Mouse (Mus musculus) C2C12 (cell line): ENCODE data around the gene Tmx1. TPM values are rescaled to one million over a fixed set of nuclear protein-coding genes. Genes with fewer than 3 reads are reported as not detected.

Experiments used
- H3K27me3 ChIP-seq: one replicate; pipeline ENCODE4 v1.6.1; 2011; ENCODE audit not compliant: control insufficient read depth, insufficient read depth, insufficient read length
- H3K36me3 ChIP-seq: one replicate; pipeline ENCODE4 v1.6.1; 2011; ENCODE audit not compliant: control insufficient read depth, insufficient read depth
- H3K4me3 ChIP-seq: one replicate; pipeline ENCODE4 v1.5.1; 2011; ENCODE audit warnings: mild to moderate bottlenecking, control low read depth; ENCODE audit not compliant: poor library complexity, insufficient read depth, severe bottlenecking
- H3K79me2 ChIP-seq: one replicate; pipeline ENCODE4 v1.6.1; 2011; ENCODE audit not compliant: control insufficient read depth, insufficient read depth
- H3K79me3 ChIP-seq: one replicate; pipeline ENCODE4 v1.6.1; 2011; ENCODE audit warnings: low read depth, control low read depth
- H3ac ChIP-seq: one replicate; pipeline ENCODE3; 2011; ENCODE audit warnings: low read depth; ENCODE audit not compliant: control insufficient read depth, insufficient read length
- CEBPB ChIP-seq: IDR thresholded peaks from one replicate; pipeline ENCODE4 v1.6.1; 2011; ENCODE audit warnings: low read depth, mild to moderate bottlenecking, control low read depth, moderate library complexity
- CTCF ChIP-seq: IDR thresholded peaks from one replicate; pipeline ENCODE4 v1.5.1; 2011; ENCODE audit not compliant: control insufficient read depth, insufficient read depth, insufficient read length
- FOSL1 ChIP-seq: IDR thresholded peaks from one replicate; pipeline ENCODE4 v1.8.0; 2011; ENCODE audit warnings: mild to moderate bottlenecking, low read length; ENCODE audit not compliant: poor library complexity, insufficient read depth, severe bottlenecking
- MAX ChIP-seq: IDR thresholded peaks from one replicate; pipeline ENCODE4 v1.6.1; 2011; ENCODE audit warnings: mild to moderate bottlenecking, control low read depth
- MYOD1 ChIP-seq: IDR thresholded peaks from one replicate; pipeline ENCODE4 v1.6.1; 2011; ENCODE audit warnings: low read depth; ENCODE audit not compliant: control insufficient read depth, insufficient read length
- MYOG ChIP-seq: IDR thresholded peaks from one replicate; pipeline ENCODE4 v1.6.1; 2011; ENCODE audit not compliant: control insufficient read depth, insufficient read length; ENCODE audit errors: extremely low read depth
- USF1 ChIP-seq: IDR thresholded peaks from one replicate; pipeline ENCODE4 v1.6.1; 2011; ENCODE audit warnings: low read depth, mild to moderate bottlenecking, control low read depth, moderate library complexity
- polyA plus RNA-seq: library from polyadenylated mRNA; unstranded; fragments of >200 nt; fragmentation: generic; extraction: Trizol; gene quantifications from one replicate; pipeline ENCODE4 v1.2.1, GENCODE M21; 2012; ENCODE audit warnings: missing spikeins

Tmx1 gene
- polyA plus RNA-seq, 1 experiment = 23.2 TPM

DNA sequence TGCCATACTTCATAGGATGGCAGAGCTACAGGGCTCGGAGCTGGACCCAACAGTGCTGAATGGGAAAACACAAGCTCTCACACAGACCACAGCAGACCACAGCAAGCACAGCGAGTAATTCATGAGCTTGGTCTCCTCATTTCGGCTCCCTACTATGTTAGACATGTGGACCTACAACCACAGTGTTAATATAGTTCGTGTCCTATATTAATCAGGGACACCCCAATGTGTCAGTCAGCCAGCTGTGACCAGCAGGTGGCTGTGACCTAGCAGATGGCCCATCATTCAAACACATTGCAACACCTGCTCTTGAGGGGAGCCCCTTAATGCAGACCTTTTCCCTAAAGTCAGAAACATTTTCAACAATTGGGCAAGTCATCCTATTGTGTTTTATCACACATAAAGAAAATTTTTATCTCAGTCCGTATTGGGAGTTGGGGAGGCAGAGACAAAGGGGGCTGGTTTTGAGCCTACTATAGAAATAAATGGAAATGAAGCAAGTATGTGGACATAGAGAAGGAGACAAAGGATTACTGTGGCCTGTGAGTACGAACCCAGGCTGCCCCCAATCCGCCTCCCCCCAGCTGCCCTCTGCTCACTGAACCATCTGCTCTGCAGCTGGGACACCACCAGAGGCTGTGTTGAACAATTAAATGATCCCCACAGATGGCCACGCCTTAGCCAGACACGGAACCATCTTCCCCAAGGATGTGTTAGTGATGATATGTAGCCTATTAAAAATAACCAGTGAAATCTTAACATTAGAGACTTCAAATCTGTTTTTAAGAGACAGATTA lies 30.4 kb upstream of the Tmx1 start:
- H3K79me3 ChIP-seq = no peaks in the 10 kb centered on the region
- no peaks in the 10 kb centered on the region for H3K79me2 ChIP-seq
- peaks cover 25% of the 10 kb centered on the region for H3K27me3 ChIP-seq
- no peak overlapping the region for H3K4me3 ChIP-seq
- no peak overlapping the region for H3ac ChIP-seq
- no peaks in the 10 kb centered on the region for H3K36me3 ChIP-seq
- TF ChIP-seq USF1 (no peak), FOSL1 (no peak), MAX (no peak), MYOG (no peak), CTCF (no peak), CEBPB (no peak), MYOD1 (no peak)

DNA sequence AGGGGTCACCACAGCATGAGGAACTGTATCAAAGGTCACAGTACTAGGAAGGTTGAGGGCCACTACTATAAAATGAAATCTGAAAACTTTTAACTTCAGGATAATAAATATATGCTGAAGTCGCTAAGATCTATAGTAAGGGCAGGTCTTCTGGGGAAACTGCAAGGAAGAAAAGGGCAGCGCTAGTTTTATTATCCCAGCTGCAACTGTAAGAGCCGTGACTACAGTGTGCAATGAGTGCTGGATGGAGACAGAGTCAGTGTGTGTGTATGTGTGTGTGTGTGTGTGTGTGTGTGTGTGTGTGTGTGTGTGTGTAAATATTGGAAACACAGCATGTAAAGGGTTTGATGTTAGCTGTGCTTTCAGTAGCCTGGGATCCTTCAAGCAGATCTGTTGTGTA lies 25.0 kb upstream of the Tmx1 start:
- TF ChIP-seq MAX = no peak
- TF ChIP-seq MYOG = no peak
- TF ChIP-seq CTCF = no peak
- TF ChIP-seq CEBPB = no peak
- TF ChIP-seq MYOD1 = no peak
- TF ChIP-seq USF1 = no peak
- TF ChIP-seq FOSL1 = no peak

DNA sequence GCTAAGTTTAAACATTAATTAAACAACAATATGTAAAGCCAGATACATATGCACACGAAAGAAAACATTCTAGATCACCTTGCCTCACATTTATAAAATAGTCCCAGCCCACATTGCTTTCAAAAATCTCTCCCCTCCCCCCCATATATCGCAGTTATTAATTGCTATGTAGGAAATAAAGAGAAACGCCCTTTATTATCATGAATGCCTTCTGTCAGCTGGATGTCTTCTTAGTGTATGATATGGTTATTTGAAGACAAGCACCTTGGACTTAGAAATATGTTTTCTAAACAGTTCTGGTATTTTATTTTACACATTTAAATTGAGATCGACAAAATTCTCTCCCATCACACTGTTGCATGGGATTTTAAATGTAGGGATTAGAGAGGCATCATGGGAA lies 23.3 kb upstream of the Tmx1 start:
- Histone ChIP-seq H3K27me3 (peaks cover 28% of the 10 kb centered on the region), H3ac (no peak overlapping the region), H3K36me3 (no peaks in the 10 kb centered on the region), H3K79me2 (no peaks in the 10 kb centered on the region), H3K4me3 (no peak overlapping the region), H3K79me3 (no peaks in the 10 kb centered on the region)
- TF ChIP-seq USF1 (no peak), MYOG (no peak), CTCF (no peak), FOSL1 (no peak), CEBPB (no peak)

More for the DNA sequence above, 25.0 kb upstream of the Tmx1 start:
- no peaks in the 10 kb centered on the region for H3K36me3 ChIP-seq
- H3K79me2 ChIP-seq = no peaks in the 10 kb centered on the region
- H3ac ChIP-seq = no peak overlapping the region
- H3K79me3 ChIP-seq = no peaks in the 10 kb centered on the region
- H3K27me3 ChIP-seq = peaks cover 25% of the 10 kb centered on the region
- H3K4me3 ChIP-seq = no peak overlapping the region

DNA sequence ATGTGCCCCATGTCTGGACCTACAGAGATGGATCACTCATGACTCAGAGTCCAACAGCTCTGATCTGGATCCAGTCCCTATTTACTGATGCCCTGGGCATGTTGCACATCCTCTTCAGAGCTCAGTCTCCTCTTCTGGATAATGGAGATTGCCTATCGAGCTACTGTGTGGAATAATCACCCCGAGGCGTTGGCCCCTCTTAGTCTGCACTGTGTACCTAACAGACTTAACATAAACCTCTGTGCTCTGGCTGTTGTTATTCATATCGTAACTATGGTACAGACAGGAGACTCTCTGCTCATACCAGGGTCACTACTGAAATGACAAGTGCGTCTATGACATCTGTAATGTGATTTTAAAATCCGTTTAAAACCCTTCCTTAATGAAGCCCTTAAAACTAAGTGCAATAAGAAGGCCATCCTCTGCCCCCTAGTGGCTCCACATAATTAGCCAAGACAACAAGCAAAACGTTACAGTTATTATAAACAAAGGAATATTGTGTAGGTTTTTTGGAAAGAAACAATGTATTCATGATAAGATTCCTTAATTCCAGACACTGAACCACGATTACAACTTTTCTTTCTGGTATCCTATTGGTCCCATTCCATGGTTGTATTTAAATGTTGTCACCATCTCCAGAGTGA lies 22.5 kb upstream of the Tmx1 start:
- Histone ChIP-seq H3ac (no peak overlapping the region), H3K27me3 (peaks cover 28% of the 10 kb centered on the region), H3K79me3 (no peaks in the 10 kb centered on the region), H3K79me2 (no peaks in the 10 kb centered on the region), H3K4me3 (no peak overlapping the region), H3K36me3 (no peaks in the 10 kb centered on the region)
- TF ChIP-seq CEBPB (no peak), USF1 (no peak)

DNA sequence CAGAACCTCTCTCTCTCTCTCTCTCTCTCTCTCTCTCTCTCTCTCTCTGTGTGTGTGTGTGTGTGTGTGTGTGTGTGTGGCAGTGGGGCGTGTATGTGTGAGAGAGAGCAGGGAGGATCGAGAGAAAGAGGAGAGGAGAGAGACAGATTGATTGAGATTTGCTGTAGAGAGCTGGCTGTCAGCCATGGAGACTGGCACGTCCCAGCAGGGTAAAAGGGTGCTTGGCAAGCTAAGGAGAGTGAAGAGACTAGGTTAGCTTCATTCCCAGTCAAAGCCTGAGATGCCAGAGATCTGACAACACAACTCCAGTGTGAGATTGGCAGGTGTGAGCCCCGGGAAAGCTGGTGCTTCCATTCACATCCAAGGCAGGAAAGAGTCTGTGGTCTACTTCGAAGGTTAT lies 21.5 kb upstream of the Tmx1 start:
- H3K36me3 ChIP-seq = no peaks in the 10 kb centered on the region
- TF ChIP-seq CEBPB (no peak), USF1 (no peak), MYOD1 (no peak), CTCF (no peak), FOSL1 (no peak)
- H3K79me3 ChIP-seq = no peaks in the 10 kb centered on the region
- H3K27me3 ChIP-seq = peaks cover 21% of the 10 kb centered on the region
- H3K4me3 ChIP-seq = no peak overlapping the region
- H3ac ChIP-seq = no peak overlapping the region
- H3K79me2 ChIP-seq = no peaks in the 10 kb centered on the region

DNA sequence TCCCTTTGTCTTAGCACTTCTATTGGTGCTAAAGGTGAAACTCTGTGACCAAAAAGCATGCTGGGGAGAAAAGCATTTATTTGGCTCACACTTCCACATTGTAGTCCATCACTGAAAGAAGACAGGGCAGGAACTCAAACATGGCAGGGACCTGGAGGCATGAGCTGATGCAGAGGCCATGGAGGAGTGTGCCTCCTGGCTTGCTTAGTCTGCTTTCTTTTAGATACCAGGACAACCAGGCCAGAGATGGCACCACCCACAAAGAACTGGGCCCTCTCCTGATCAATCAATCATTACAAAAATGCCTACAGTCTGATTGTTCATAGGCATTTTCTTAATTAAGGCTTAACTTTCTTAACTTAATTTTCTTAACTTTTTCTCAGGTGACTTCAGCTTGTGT lies 2.9 kb upstream of the Tmx1 start:
- H3K79me2 ChIP-seq = peaks cover 21% of the 10 kb centered on the region
- H3K27me3 ChIP-seq = peaks cover 7% of the 10 kb centered on the region
- TF ChIP-seq CTCF (no peak), MYOG (no peak), FOSL1 (no peak), CEBPB (no peak), MYOD1 (no peak), USF1 (no peak)
- H3K79me3 ChIP-seq = peaks cover 19% of the 10 kb centered on the region
- H3ac ChIP-seq = no peak overlapping the region
- H3K36me3 ChIP-seq = no peaks in the 10 kb centered on the region
- H3K4me3 ChIP-seq = no peak overlapping the region
